Mouse (Mus musculus) midbrain, embryonic 13.5 days (tissue): Measurements from ENCODE around the gene Nfic. TPM values are rescaled to one million over a fixed set of nuclear protein-coding genes. Genes with fewer than 3 reads are reported as not detected.
A peak's percentile ranks its signal among the peaks of the same experiment; 100 is the strongest.

Experiments used
- ATAC-seq: fragments of 200-750 bp; cut with Nextera tagmentation; 2 replicates; pipeline ENCODE4 v1.8.0; 2017; ENCODE audit warnings: mild to moderate bottlenecking, moderate TSS enrichment, moderate library complexity
- H3K27ac ChIP-seq: fragments of 300-500 bp; sonication (generic); 2 replicates; pipeline ENCODE4 v1.5.1; 2015; ENCODE audit warnings: inconsistent platforms, mild to moderate bottlenecking, moderate library complexity
- H3K27me3 ChIP-seq: fragments of 300-500 bp; sonication (generic); 2 replicates; pipeline ENCODE4 v1.6.1; 2015; ENCODE audit warnings: mild to moderate bottlenecking, inconsistent platforms
- H3K36me3 ChIP-seq: fragments of 300-500 bp; sonication (generic); 2 replicates; pipeline ENCODE4 v1.6.1; 2015; ENCODE audit warnings: mild to moderate bottlenecking, inconsistent platforms
- H3K4me1 ChIP-seq: fragments of 300-500 bp; sonication (generic); replicated peaks from 2 replicates; pipeline ENCODE4 v1.6.1; 2015; ENCODE audit warnings: inconsistent platforms
- H3K4me2 ChIP-seq: fragments of 300-500 bp; sonication (generic); replicated peaks from 2 replicates; pipeline ENCODE4 v1.6.1; 2015; ENCODE audit warnings: moderate library complexity, mild to moderate bottlenecking, inconsistent platforms
- H3K4me3 ChIP-seq: fragments of 300-500 bp; sonication (generic); replicated peaks from 2 replicates; pipeline ENCODE4 v1.5.1; 2015; ENCODE audit warnings: mild to moderate bottlenecking, inconsistent platforms
- H3K9ac ChIP-seq: fragments of 300-500 bp; sonication (generic); replicated peaks from 2 replicates; pipeline ENCODE4 v1.6.1; 2015; ENCODE audit warnings: mild to moderate bottlenecking, inconsistent platforms
- H3K9me3 ChIP-seq: fragments of 300-500 bp; sonication (generic); 2 replicates; pipeline ENCODE4 v1.6.1; 2016; ENCODE audit warnings: mild to moderate bottlenecking, inconsistent platforms
- WGBS: fragments of 180-500 bp; shearing (Covaris S2); methylation state at CpG from one replicate; pipeline ENCODE4 v1.1.7; 2015; 5-methylcytosine and 5-hydroxymethylcytosine counted together
- polyA plus RNA-seq: library from polyadenylated mRNA; unstranded; fragments of >200 nt; fragmentation: Nextera tagmentation; extraction: Ambion mirVana; gene quantifications from 2 replicates; pipeline ENCODE4 v1.2.1, GENCODE M21; 2015

Gene Nfic
- polyA plus RNA-seq, 1 experiment from 2014 or later, result 15.2 TPM

- peak overlapping the region; percentile 55 for H3K4me2 ChIP-seq
- peak; percentile 79 for ATAC-seq
- H3K27ac ChIP-seq, result no peak overlapping the region
- peak overlapping the region; percentile 49; the same call in 1 of the 2 replicates for H3K9ac ChIP-seq
- H3K9me3 ChIP-seq, result no peaks in the 10 kb centered on the region
- WGBS, result 4% methylated on average over 33 of the region's 33 CpGs
- H3K27me3 ChIP-seq, result peaks cover 86% of the 10 kb centered on the region
- peak overlapping the region; percentile 32 for H3K4me3 ChIP-seq
- peaks cover 18% of the 10 kb centered on the region for H3K4me1 ChIP-seq
- H3K36me3 ChIP-seq, result peaks cover 64% of the 10 kb centered on the region
Measured at GRCm38 (mm10) chr10:81464405-81465264, 9.2 kb upstream of the Nfic start.

GRCm38 (mm10) chr10:81463531-81463930, 8.1 kb upstream of the Nfic start:
- Histone ChIP-seq H3K27me3 (peaks cover 91% of the 10 kb centered on the region), H3K9me3 (no peaks in the 10 kb centered on the region), H3K4me1 (peaks cover 18% of the 10 kb centered on the region), H3K4me2 (no peak overlapping the region), H3K36me3 (peaks cover 54% of the 10 kb centered on the region), H3K9ac (no peak overlapping the region), H3K4me3 (no peak overlapping the region), H3K27ac (no peak overlapping the region)
- 80% methylated on average over 4 of the region's 4 CpGs for WGBS
- no peak for ATAC-seq

DNA sequence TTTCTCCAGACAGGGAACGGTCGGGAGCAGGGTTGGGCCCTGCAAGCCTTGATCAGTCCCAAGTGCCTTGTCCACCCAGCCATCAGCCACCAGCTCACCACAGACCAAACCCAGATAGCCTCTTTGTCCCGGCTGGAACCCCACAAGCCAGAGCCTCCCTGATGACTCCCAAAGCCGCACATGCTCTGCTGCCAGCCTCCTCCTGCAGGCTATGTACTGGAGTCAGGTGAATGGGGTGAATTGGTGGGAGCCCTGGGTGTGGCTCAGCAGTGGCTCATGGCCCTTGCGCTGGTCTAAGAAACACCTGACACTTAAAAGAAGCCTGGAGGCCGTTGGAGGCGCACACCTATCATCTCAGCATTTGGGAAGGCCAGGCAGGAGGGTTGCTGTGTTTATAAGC, 7.5 kb upstream of the Nfic start:
- no peak for ATAC-seq
- no peak overlapping the region for H3K27ac ChIP-seq
- 82% methylated on average over 7 of the region's 7 CpGs for WGBS
- H3K4me2 ChIP-seq, result no peak overlapping the region
- H3K27me3 ChIP-seq, result peaks cover 86% of the 10 kb centered on the region
- no peak overlapping the region for H3K9ac ChIP-seq
- H3K4me3 ChIP-seq, result no peak overlapping the region
- no peaks in the 10 kb centered on the region for H3K9me3 ChIP-seq
- peaks cover 18% of the 10 kb centered on the region for H3K4me1 ChIP-seq
- peaks cover 48% of the 10 kb centered on the region for H3K36me3 ChIP-seq

GRCm38 (mm10) chr10:81462415-81462804, 7.0 kb upstream of the Nfic start:
- no peak overlapping the region for H3K9ac ChIP-seq
- ATAC-seq, result no peak
- H3K9me3 ChIP-seq, result no peaks in the 10 kb centered on the region
- WGBS, result 40% methylated on average over 7 of the region's 7 CpGs
- no peak overlapping the region for H3K27ac ChIP-seq
- H3K4me3 ChIP-seq, result no peak overlapping the region
- no peak overlapping the region for H3K4me2 ChIP-seq
- peaks cover 87% of the 10 kb centered on the region for H3K27me3 ChIP-seq
- H3K4me1 ChIP-seq, result peaks cover 18% of the 10 kb centered on the region
- H3K36me3 ChIP-seq, result peaks cover 43% of the 10 kb centered on the region

DNA sequence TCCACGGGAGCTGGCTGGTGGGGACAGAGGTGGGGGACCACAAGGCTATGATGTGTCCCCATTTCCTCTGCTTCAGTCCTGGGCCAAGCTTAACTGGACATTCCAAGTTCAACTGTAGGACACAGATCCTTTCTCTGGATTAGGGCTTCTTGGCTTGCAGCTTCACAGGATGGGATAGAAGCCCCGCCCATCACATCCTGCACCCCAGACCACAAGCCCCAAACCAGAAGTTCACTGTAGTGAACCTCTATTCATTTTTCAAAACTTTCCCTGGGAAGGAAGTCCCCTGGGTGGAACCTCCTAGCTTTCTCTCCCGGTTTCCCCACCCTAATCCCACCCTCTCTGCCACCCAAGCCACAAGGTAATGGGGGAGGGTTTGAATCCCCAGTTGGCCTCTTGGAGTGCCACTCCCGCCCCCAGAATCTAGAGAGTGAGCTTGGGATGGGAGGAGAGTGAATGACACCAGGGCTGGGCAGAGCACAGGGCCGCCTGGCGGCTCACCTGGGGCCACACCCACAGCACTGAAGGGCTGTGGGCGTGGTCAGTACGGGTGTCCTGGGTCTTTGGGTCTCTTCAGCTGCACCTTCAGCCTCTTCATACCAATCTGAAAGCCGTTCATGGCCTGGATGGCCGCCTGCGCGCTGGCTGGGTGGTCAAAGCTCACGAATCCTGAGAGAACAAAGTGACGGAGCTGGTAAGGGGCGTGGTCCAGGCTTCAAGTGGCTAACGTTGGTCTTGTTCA, 6.4 kb upstream of the Nfic start:
- H3K27ac ChIP-seq, result no peak overlapping the region
- no peak for ATAC-seq
- H3K9ac ChIP-seq, result no peak overlapping the region
- H3K4me2 ChIP-seq, result no peak overlapping the region
- H3K36me3 ChIP-seq, result peaks cover 37% of the 10 kb centered on the region
- 10% methylated on average over 16 of the region's 16 CpGs for WGBS
- H3K4me3 ChIP-seq, result no peak overlapping the region
- H3K9me3 ChIP-seq, result no peaks in the 10 kb centered on the region
- peaks cover 18% of the 10 kb centered on the region for H3K4me1 ChIP-seq
- H3K27me3 ChIP-seq, result peaks cover 87% of the 10 kb centered on the region

GRCm38 (mm10) chr10:81460951-81461350, 5.5 kb upstream of the Nfic start:
- 40% methylated on average over 11 of the region's 11 CpGs for WGBS
- H3K4me2 ChIP-seq, result no peak overlapping the region
- peaks cover 28% of the 10 kb centered on the region for H3K36me3 ChIP-seq
- H3K4me1 ChIP-seq, result peaks cover 18% of the 10 kb centered on the region
- no peak overlapping the region for H3K27ac ChIP-seq
- no peak for ATAC-seq
- no peak overlapping the region for H3K9ac ChIP-seq
- H3K9me3 ChIP-seq, result no peaks in the 10 kb centered on the region
- H3K4me3 ChIP-seq, result no peak overlapping the region
- H3K27me3 ChIP-seq, result peaks cover 86% of the 10 kb centered on the region

GRCm38 (mm10) chr10:81460471-81460870, 5.0 kb upstream of the Nfic start:
- 14% methylated on average over 19 of the region's 20 CpGs for WGBS
- Histone ChIP-seq H3K36me3 (peaks cover 23% of the 10 kb centered on the region), H3K27ac (no peak overlapping the region), H3K4me3 (no peak overlapping the region), H3K4me2 (no peak overlapping the region), H3K27me3 (peaks cover 86% of the 10 kb centered on the region), H3K9me3 (no peaks in the 10 kb centered on the region), H3K4me1 (peaks cover 16% of the 10 kb centered on the region), H3K9ac (no peak overlapping the region)
- ATAC-seq, result no peak

- Histone ChIP-seq H3K4me1 (peaks cover 5% of the 10 kb centered on the region), H3K36me3 (peaks cover 20% of the 10 kb centered on the region), H3K9ac (no peak overlapping the region), H3K27me3 (peaks cover 86% of the 10 kb centered on the region), H3K4me2 (no peak overlapping the region), H3K4me3 (no peak overlapping the region), H3K27ac (no peak overlapping the region), H3K9me3 (no peaks in the 10 kb centered on the region)
- WGBS, result 72% methylated on average over 21 of the region's 21 CpGs
- ATAC-seq, result no peak
Measured at GRCm38 (mm10) chr10:81459399-81459798, 4.0 kb upstream of the Nfic start.

DNA sequence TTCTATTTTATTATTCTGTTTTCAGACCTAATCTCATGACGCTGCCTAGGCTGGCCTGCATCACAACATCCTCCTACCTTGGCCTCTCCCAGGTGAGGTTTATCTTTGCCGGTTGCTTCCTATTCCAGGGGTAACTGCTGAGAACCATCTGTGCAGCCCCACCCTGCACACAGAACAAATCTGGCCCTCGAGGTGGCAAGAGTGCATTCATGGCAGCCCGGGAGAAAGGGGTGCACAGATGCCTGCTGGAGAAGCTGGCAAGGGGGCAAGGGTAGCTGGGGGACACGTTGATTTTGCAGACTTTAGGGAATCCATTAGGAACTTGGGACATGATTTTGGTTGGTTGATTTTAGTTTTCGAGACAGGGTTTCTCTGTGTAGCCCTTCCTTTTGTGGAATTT, 2.8 kb upstream of the Nfic start:
- WGBS, result 86% methylated on average over 6 of the region's 6 CpGs
- no peak for ATAC-seq
- H3K4me3 ChIP-seq, result no peak overlapping the region
- no peak overlapping the region for H3K4me2 ChIP-seq
- no peak overlapping the region for H3K27ac ChIP-seq
- H3K36me3 ChIP-seq, result peaks cover 13% of the 10 kb centered on the region
- H3K27me3 ChIP-seq, result peaks cover 86% of the 10 kb centered on the region
- no peaks in the 10 kb centered on the region; the same call in 1 of the 2 replicates for H3K4me1 ChIP-seq
- no peak overlapping the region for H3K9ac ChIP-seq
- H3K9me3 ChIP-seq, result no peaks in the 10 kb centered on the region

DNA sequence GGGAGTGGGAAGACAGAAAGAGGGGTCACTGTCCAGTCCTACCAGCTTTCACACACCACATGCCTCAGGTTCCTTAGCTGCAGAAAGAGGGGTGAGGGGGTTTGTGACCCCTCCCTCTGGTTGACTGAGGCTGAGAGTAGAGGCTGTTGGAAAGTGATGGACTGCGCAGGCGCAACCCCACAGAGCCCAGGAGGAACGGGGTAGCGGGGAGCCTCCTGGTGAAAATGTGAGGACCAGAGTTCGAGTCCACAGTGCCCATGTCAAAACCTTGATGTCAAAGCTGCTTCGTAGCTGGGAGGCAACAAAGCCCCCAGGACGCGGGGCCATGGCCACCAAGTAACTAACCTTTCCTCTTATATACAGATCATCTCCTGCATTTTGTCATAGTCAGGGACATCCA, 2.2 kb upstream of the Nfic start:
- no peak overlapping the region for H3K9ac ChIP-seq
- ATAC-seq, result no peak
- no peaks in the 10 kb centered on the region; the same call in 1 of the 2 replicates for H3K4me1 ChIP-seq
- H3K27me3 ChIP-seq, result peaks cover 86% of the 10 kb centered on the region
- 85% methylated on average over 8 of the region's 8 CpGs for WGBS
- no peaks in the 10 kb centered on the region for H3K9me3 ChIP-seq
- no peak overlapping the region for H3K4me3 ChIP-seq
- H3K36me3 ChIP-seq, result peaks cover 9% of the 10 kb centered on the region
- no peak overlapping the region for H3K4me2 ChIP-seq
- no peak overlapping the region for H3K27ac ChIP-seq

DNA sequence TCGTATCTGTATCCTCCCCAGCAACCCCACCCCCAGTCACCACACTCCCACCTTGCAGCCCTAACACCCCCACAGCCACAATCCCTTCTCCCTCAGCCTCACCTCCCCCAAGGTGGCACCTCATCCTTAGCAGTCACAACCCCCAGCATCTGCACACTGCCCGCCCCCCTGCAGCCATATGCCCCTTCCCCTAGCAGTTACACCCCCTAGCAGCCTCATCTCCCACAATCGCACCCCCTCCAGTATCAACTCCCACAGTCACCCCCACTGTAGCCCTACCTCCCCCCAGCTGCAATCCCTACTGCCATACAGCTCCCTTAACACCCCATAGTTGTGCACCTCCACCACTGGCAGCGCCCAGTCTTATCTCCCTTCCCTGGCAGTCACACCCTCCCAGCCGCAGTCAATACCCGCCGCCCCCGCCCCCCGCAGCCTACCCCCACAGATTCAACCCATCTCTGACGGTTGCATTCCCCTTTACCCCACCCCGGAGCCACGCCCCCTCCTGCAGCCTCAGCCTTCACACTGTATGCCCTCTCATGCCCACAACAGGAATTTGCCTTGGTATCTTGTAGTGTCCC, 1.6 kb upstream of the Nfic start:
- Histone ChIP-seq H3K27ac (no peak overlapping the region), H3K36me3 (peaks cover 4% of the 10 kb centered on the region), H3K9ac (no peak overlapping the region), H3K27me3 (peaks cover 86% of the 10 kb centered on the region), H3K9me3 (no peaks in the 10 kb centered on the region), H3K4me1 (no peaks in the 10 kb centered on the region; the same call in 1 of the 2 replicates), H3K4me3 (no peak overlapping the region), H3K4me2 (no peak overlapping the region)
- no peak for ATAC-seq
- WGBS, result 63% methylated on average over 12 of the region's 12 CpGs

GRCm38 (mm10) chr10:81454106-81454505, 1.3 kb downstream of the Nfic start:
- Histone ChIP-seq H3K36me3 (no peaks in the 10 kb centered on the region), H3K9ac (no peak overlapping the region), H3K4me1 (no peaks in the 10 kb centered on the region), H3K4me3 (no peak overlapping the region), H3K27ac (no peak overlapping the region), H3K4me2 (no peak overlapping the region), H3K27me3 (peaks cover 76% of the 10 kb centered on the region), H3K9me3 (no peaks in the 10 kb centered on the region)
- no peak for ATAC-seq
- WGBS, result 83% methylated on average over 2 of the region's 2 CpGs
